Mouse (Mus musculus): Measurements from ENCODE around the gene Adamts2. TPM values are rescaled to one million over a fixed set of nuclear protein-coding genes. Genes with fewer than 3 reads are reported as not detected.

Adamts2 gene
- total RNA-seq, 2 experiments from 2014 or later, result not detected

DNA sequence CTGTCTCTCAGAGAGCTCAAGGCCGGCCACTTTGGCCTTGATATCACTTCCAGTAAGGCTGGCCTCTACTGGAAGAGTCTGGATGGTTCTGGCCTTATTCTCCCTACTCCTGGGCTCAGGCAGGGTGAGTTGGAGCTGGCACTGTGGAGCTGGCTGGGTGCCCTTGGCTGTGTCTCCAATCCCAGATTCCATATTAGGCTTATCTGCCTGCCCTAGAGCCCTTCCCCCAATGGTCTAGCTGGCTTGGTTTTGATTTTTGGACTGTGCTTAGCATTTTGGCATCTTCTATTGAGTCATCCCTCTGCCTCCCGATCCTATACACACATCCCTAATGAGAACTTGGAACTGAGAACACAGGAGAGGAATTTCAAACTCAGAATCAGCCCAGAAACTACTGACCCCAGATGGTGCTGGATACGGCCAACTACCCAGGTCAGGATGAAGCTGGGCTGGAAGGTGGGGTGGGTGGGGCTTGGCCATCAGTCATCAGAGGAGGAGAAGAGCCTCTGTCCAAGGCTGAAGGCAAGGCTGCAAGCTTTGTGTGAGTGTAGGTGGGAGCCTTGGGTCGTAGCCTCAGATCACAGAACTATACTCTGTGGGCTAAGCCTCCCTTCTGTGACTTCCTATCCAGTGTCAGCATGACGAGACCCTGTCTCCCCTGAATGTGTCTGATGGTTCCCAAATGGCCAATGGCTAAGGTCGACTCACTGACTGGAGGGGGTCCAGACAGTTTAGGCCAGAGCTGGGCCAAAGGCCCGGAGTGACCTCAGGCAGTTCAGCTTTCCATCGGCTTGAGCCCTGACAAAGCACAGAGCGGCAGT is 67.9 kb downstream of the Adamts2 start:
- ATAC-seq (replicated peaks; ENCODE audit: low FRiP score, low TSS enrichment, poor library complexity, severe bottlenecking), result no peak

DNA sequence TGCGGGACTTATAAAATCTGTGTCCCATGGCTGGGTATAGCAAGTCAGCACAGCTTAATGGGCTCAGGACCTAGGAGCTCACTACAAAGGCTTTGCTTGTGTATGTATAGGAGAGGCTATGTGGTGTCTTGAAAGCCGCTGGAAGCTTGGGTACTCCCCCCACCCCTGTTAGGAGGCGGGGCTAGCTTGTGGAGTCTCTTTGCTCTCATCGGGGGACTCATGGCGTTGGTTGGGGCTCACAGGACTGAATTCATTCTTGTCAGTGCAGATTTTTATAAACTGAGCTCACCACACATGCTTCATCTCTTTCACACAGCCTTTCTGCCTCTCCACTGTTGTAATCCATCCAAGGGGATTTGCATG is 68.5 kb downstream of the Adamts2 start:
- no peak for ATAC-seq (replicated peaks; ENCODE audit: low FRiP score, low TSS enrichment, poor library complexity, severe bottlenecking)

DNA sequence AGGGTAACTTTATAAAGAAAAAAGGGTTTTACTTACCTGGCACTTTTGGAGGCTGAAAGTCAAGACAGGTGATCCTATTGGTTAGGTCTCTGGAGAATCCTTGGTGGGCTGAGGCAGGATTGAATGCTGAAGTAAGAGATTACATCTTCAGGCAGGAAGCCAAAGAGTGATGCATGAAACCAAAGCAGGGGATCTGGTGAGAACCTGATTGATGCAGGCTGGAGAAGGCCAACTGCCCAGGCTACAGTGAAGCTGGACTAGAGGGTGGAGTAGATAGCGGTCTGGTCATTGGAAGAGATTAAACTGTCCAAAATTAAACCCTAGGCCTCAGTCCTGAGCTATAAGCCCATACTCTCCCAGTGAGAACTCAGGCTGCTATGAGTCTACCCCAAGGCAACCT is 69.0 kb downstream of the Adamts2 start:
- ATAC-seq (replicated peaks; ENCODE audit: low FRiP score, low TSS enrichment, poor library complexity, severe bottlenecking), result no peak

DNA sequence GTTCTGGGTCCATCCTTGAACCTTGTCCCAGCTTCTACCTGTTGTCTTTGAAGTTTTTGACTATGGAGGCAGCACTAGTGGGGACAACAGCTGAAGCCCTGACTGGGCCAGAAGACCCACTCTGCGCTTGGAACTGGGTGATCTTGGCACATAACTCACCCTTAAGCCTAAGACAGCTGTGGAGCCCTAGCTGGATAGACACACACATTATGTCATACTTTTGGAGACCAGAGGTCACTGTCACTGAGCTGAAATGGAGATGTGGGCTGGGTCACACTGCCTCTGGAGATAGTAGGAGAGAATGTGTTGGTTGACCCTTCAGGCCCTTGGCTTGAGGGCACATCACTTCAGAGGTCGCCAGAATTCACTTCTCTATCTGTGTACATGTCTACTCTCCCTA is 69.5 kb downstream of the Adamts2 start:
- ATAC-seq (replicated peaks; ENCODE audit: low FRiP score, low TSS enrichment, poor library complexity, severe bottlenecking), result no peak

DNA sequence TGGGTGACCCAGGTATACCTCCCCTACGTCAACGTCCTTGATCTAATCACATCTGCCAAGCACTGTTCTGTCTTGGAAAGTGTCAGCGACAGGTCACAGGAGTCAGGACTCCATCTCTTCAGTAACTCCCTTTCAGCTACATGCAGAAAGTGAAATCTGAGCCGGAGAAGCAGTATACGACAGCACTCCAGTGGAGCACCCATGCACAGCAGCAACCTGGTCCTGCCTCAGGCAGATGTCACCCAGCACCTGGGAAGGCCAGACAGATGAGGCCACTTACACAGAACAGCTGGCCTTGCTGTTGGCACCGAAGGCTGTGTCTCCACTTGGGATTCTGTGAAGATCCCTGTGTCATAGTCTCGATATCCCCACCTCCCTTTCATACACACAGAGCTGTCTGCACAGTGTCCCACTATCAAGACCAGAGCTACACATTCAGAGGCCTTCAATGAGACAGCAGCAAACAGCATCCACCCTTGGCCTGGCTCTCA is 70.0 kb downstream of the Adamts2 start:
- no peak for ATAC-seq (replicated peaks; ENCODE audit: low FRiP score, low TSS enrichment, poor library complexity, severe bottlenecking)

DNA sequence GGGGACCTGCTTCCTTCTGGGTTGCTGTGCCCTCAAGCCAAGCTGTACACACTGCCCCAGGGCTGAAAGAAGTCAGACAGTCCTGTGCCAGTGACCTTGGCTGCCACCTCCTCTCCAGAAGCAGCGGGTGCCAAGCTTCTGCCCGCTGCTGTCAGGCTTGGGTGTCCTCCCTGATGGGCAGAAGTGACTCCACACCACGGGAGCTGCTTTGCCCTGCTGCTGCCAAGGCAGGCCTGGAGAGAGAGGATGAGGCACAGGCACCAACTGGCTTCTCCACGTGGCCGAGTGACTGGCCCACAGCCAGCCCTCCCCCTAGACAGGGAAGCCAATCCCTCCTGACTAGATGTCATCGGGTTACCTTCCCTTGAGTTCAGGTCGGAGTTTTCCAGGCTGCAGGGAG is 71.0 kb downstream of the Adamts2 start:
- no peak for ATAC-seq (replicated peaks; ENCODE audit: low FRiP score, low TSS enrichment, poor library complexity, severe bottlenecking)

DNA sequence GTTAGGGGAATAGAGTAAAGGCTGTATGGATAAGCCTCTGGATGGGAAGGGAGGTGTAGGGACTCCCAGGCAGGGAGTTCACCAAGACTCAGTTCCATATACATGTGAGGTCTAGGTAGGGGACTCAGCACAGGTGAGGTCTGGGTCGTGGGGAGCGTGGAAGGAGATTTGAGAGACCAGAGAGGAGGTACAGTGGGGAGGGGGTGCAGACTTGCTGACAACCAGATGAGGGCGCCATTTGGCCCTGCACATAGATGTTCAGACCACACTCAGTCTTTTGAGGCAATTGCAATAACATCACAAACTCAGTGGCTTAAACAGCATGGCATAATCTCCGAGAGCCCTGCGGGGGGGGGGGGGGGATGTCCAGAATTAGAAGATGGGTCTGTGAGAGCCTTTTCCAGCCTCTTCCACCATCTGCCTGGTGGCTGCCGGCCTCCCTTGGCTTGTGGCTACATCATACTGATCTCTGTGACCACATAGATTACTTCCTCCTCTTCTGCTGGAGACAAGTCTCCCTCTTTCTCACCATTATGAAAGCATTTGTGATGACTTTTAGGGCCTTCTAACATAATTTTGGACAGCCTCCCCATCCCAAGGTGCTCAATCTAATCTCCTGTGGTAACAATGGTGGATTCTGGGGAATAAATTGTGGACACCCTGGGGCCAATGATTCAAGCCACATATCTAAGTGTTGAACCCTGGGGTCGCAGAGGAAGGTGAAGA is 71.8 kb downstream of the Adamts2 start:
- ATAC-seq (replicated peaks; ENCODE audit: low FRiP score, low TSS enrichment, poor library complexity, severe bottlenecking), result no peak

DNA sequence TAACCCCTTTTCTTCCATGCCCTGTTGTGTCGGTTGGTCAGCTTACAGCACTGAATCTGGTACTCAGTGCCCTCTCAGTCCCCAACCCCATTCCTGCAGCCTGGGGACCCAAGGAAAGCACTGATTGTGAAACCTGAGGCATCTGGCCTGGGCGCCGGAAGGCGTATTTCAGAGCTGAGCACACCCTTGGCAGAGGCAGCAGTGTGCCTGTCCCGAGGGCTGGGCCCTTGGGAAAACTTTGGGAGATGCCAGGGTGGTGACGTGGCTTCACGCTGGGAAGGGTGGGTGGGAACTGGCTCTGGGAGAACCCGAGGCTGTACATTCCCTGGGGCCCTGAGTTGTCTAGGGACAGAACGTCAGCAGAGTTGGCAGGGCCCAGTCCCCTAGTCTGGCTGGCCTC is 72.5 kb downstream of the Adamts2 start:
- no peak for ATAC-seq (replicated peaks; ENCODE audit: low FRiP score, low TSS enrichment, poor library complexity, severe bottlenecking)

DNA sequence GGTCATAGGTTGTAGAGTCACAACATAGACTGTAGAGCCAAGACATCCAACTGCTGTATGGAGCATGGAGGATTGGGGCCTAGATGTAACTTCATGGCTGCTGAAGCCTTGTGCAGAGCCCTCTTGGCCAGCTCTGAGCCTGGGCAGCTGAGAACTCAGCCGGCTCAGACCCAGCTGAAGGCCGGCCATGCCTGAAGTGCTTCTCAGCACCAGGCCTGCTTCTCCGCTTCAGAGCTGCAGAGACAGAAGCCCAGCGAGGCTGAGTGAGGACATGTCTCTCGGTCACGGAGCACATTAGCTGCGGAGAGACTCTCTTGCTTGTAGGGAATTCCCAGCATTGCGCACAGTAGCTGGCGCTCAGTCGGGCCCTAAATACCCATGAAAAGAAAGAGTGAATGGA is 76.8 kb downstream of the Adamts2 start:
- ATAC-seq (replicated peaks; ENCODE audit: low FRiP score, low TSS enrichment, poor library complexity, severe bottlenecking), result no peak

DNA sequence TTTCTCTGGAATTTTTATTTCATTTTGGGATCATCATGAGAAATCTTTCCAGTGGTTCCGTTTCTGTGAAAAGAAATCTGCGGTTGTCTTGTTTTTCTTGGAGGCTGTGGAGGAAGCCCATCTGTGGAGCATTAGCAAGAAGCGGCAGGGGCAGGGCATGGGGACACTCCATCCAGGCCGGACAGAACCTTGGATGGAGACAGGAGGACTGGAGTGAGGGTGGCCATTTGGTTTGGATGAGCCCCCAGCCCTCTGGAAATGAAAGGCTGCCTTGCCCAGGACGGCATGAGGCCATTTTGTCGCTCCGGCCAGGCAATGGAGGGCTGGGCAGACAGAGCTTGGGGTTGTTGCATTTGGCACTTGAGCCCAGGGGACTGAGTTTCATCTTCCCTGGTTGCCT is 80.1 kb downstream of the Adamts2 start:
- no peak for ATAC-seq (replicated peaks; ENCODE audit: low FRiP score, low TSS enrichment, poor library complexity, severe bottlenecking)

DNA sequence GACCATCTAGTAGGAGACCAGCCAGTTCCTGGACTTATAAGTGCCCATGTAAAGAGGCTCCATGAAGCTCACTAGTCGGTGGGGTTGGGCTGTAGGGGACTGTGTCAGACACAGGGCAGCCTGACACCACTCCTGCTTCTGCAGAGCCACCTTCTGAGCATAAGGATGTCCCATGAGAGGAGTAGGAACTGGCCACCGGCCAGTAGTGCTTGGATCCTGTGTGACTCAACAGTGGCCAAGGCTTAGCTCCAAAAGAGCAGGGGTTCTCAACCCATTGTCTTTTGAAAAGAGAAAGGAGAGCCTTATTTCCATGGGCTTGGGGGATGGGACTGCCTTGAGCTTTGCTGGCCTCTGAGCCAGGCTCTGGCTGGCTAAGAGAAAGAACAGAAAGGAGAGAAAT is 81.9 kb downstream of the Adamts2 start:
- ATAC-seq (replicated peaks; ENCODE audit: low FRiP score, low TSS enrichment, poor library complexity, severe bottlenecking), result no peak

DNA sequence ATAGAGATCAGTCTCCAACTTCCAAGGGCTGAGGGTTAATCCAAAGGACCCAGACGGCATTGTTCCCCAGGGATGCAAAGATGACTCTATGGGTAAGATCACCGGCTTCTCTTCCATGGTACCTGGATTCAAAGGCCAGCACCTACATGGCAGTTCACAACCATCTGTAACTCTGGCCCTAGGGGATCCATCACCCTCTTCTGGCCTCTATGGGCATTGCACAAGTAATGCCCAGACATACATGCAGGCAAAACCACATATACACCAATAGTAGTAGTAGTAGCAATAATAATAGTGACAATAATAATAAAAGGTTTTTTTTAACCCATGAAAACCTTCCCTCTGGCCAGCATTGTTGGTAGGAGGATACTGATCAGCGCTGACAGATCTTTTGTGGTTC is 86.7 kb downstream of the Adamts2 start:
- ATAC-seq (replicated peaks; ENCODE audit: low FRiP score, low TSS enrichment, poor library complexity, severe bottlenecking), result no peak

DNA sequence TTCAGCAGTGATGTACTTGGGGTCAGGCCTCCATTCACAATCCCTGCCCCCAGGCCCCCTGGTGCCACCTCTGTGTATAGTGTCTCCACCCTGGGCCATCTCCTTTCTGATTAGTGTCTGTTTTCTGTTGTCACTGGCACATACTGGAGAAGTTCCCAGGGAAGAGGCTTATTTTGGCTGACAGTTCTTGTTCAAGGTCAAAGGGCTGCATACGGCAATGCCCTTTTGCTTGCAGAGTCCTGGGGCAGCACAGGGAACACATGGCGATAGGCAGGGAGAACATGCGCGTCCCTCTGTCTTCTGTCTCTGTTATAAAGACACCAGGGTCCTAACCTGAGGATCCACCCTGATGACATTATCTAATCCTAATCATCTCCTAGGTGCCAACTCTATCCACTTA is 87.8 kb downstream of the Adamts2 start:
- no peak for ATAC-seq (replicated peaks; ENCODE audit: low FRiP score, low TSS enrichment, poor library complexity, severe bottlenecking)

DNA sequence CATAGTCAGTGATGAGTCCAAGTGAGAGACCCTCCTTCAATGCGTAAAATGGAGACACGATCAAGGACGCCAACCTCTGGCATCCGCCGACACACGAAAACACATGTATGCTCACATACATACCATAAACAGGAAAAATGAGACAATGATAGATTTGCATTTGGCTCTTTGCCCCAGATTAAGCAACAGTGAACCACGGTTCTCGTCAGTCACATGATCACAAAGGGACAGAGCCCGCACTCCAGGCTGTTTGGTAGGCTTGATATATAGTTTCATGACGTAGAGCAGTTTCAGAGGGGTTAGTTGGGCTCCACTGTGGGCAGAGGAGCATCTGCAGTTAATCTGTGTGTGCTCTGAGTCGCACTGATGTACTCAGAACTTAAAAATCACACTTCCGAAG is 98.1 kb downstream of the Adamts2 start:
- no peak for ATAC-seq (replicated peaks; ENCODE audit: low FRiP score, low TSS enrichment, poor library complexity, severe bottlenecking)

DNA sequence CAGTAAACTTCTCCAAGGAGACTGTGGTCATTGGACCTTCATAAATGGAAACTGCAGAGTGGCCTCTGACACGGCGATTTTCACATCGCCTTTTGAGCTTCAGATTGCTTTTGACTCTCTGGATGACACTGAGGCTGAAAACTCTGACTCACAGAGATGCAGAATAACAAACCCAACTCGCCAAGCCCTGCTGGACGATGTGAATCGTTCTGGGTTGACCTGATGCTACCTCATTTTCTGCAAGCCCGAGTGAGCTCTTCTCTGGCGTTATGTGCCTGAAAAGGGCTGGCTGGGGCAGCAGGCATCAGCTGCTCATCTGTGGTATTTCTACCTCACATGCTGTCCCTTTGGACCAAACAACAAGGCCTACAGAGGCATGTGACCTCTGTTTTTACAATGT is 98.6 kb downstream of the Adamts2 start:
- ATAC-seq (replicated peaks; ENCODE audit: low FRiP score, low TSS enrichment, poor library complexity, severe bottlenecking), result no peak

DNA sequence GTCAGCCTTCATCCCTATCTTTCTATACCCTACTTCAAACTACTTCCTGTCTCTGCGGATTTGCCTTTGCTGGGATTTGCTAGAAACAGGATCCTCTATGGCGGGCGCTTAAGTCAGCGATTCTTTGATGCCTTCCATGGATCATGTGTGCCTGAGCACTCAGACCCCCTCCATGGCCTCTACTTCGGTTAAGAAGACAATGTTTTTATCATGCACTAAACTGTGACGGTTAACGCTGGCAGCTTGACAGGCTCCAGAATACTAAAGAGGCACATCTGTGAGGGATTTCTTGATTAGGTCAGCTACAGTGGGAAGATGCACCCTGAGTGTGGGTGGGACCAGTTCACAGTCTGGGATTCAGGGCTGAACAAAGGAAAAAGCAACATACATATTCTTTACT is 101.5 kb downstream of the Adamts2 start:
- no peak for ATAC-seq (replicated peaks; ENCODE audit: low FRiP score, low TSS enrichment, poor library complexity, severe bottlenecking)

DNA sequence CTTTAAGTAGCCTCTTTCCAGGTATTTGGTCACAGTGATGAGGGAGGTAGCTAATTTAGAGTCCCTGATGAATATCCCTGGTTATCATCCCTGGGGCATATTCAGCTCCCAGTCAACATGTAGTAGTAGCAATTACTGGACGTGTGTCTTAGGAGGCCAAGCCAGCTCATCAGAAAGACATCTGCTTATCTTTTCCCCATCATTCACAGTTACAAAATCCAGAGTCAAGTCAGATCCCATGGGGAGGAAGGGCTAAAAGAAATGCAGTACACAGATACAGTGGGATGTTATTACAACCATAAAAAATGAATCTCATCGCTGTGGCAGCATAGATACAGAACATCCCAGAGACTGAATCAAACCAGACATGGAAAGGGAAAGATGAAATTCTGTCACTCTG is 102.6 kb downstream of the Adamts2 start:
- no peak for ATAC-seq (replicated peaks; ENCODE audit: low FRiP score, low TSS enrichment, poor library complexity, severe bottlenecking)

DNA sequence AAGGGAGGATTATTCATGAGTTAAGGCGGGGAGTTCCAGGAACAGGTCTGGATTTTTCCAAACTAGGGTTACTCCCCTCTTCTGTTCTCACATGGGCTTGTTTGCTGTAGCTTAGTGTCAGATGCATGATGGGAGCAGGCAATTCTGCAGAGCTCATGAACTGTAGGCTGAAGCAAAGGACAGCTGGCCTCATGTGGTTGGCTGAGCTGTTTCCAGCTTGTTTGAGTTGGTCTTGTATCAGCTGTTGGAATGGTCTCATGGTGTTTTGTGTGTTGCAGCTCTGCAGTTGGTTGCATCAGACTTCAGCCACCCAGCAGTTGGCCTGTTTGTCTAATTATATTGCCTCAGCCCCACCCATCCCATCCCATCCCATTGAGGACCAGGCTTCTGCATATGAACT is 105.4 kb downstream of the Adamts2 start:
- ATAC-seq (replicated peaks; ENCODE audit: low FRiP score, low TSS enrichment, poor library complexity, severe bottlenecking), result no peak

DNA sequence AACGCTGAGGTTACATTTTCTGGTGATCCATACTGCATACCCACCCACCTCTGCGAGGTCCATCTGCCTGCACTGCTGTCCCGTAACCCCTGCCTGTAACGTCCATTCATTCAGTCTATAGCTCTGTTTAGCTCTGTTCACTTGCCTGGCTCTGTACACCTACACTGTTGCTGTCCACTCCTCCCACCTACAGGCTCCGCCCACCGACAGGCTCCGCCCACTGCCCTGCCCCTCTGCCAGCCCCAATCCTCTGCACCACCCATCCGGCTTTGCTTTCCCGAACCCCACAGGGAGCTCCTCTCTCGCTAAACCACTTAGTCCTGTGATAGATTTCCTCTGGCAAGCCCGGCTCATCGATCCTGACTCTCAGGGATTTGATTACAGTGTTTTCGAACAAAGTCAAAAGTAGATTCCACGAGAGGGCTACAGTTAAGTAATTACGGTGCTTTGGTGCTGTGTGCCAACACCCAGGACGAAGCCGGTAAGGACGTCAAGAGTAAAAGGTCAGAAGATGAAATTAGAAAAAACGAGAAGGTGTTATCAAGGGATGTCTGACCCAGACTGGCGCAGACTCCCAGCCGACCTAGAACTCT is 111.8 kb downstream of the Adamts2 start:
- no peak for ATAC-seq (replicated peaks; ENCODE audit: low FRiP score, low TSS enrichment, poor library complexity, severe bottlenecking)

DNA sequence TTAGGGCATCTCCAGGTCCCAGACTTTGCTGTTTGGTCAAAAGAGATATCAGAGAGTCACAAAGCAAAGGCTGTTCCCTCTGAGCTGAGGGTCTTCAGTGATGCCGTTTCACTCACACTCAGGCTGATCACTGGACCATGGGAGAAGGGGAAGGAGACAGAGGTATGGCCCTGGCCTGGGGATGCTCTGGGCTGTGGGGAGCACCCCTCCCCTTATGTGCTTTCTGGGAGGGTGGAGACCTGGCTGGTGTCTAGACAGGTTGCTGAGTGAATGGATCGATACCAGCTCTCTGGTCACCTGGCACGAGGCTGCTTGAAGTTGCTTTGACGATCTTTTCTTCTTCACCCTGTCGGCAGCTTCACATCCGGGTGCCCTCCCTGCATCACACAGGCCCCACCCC is 113.2 kb downstream of the Adamts2 start:
- no peak for ATAC-seq (replicated peaks; ENCODE audit: low FRiP score, low TSS enrichment, poor library complexity, severe bottlenecking)

Data from megakaryocyte-erythroid progenitor cell, adult 5-6 weeks (primary cell).